16 mouse cellular contexts compared by ENCODE assay signal in the genomic region with DNA sequence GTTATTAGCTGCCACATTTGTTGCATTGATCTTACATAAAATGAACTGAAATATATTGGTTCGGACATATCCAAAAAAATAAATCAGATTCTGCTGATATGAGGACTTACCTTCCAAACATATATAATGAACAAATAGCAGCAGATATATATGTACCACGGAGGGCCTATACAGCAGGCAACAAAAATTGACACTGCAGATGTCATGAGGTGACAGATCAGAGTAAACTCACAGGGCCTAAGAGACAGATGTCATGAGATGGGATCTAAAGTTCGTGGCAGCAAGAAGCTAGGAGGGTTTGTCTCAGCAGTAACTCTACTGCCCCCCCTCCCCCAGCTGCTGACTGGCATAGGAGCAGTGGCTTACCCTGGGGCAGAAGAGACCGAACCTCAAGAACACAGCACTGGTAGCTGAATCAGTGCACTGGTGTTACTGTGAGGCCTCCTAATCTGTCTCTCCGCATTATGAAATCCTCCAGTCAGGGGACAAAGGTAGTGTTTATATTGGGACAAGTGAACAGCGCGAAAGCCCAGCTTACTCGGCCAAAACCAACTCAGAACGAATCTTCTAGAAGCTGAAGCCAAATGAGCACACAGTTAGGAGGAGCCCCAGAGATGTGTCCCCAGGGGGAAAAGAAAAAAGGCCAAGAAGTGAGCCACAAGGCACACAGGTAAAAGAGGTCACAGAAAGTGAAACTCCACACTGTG. TPM values are rescaled to one million over a fixed set of nuclear protein-coding genes. Genes with fewer than 3 reads are reported as not detected.
A peak's percentile ranks its signal among the peaks of the same experiment; 100 is the strongest.
DNase-seq lines count a peak whose midpoint lies in the region; ATAC-seq and TF ChIP-seq lines count a peak whose summit lies in the region.
"Had no signal": no experiment of that assay in that cellular context is flagged by ENCODE, and none has a peak within 500 bp of the region (broad histone marks: within the 10 kb centered on the region; RNA-seq: fewer than 3 reads in every experiment).

No protein-coding gene starts in this region.

- TF ChIP-seq CTCF in liver, postnatal 0 days (IDR thresholded peaks at IDR 0.05; ENCODE audit: low read depth) = no peak

- 56% methylated on average over 9 of the region's 9 CpGs for WGBS in liver, postnatal 0 days (ENCODE audit: insufficient replicate concordance)

- H3K4me3 ChIP-seq in liver, postnatal 0 days (ENCODE audit: low read depth, low read length) = no peak overlapping the region
- H3K4me3 ChIP-seq: embryonic facial prominence, embryonic 15.5 days; midbrain, embryonic 15.5 days had no signal

- no peak overlapping the region for H3K9ac ChIP-seq in liver, postnatal 0 days (replicated peaks)
- H3K9ac ChIP-seq: embryonic facial prominence, embryonic 15.5 days; midbrain, embryonic 15.5 days had no signal

- H3K27me3 ChIP-seq in liver, postnatal 0 days (ENCODE audit: insufficient read depth, low read length) = no peaks in the 10 kb centered on the region
- H3K27me3 ChIP-seq: embryonic facial prominence, embryonic 15.5 days; midbrain, embryonic 15.5 days; Patski had no signal

- no peak overlapping the region for H3K4me2 ChIP-seq in liver, postnatal 0 days (ENCODE audit: low read depth, low read length)
- H3K4me2 ChIP-seq: embryonic facial prominence, embryonic 15.5 days; midbrain, embryonic 15.5 days had no signal

- H3K27ac ChIP-seq in liver, postnatal 0 days (ENCODE audit: low read depth) = peak overlapping the region; percentile 80
- H3K27ac ChIP-seq: embryonic facial prominence, embryonic 15.5 days; midbrain, embryonic 15.5 days had no signal

- peak; percentile 21 for DNase-seq in kidney, adult 11 months
- no peak for DNase-seq in kidney, postnatal 4 days
- DNase-seq in retina, postnatal 1 day = peak; percentile 11
- DNase-seq in retina, embryonic 14.5 days (ENCODE audit: low spot score) = no peak
- DNase-seq in liver, postnatal 0 days = peak; percentile 33
- no peak for DNase-seq in adrenal gland, postnatal 25 days
- no peak for DNase-seq in cerebellum, postnatal 14 days
- DNase-seq in layer of hippocampus, postnatal 25 days (ENCODE audit: extremely low spot score in 1 of 2, low spot score in 1 of 2) = no peak
- DNase-seq: cerebellum, adult 8-10 months; heart, adult 18-20 months; right cerebral cortex, postnatal 14 days had no signal

- no peaks in the 10 kb centered on the region for H3K9me3 ChIP-seq in liver, postnatal 0 days (ENCODE audit: low read length)
- H3K9me3 ChIP-seq: embryonic facial prominence, embryonic 15.5 days; midbrain, embryonic 15.5 days had no signal

- no peak for TF ChIP-seq EP300 in liver, postnatal 0 days (IDR thresholded peaks at IDR 0.05; ENCODE audit: low read depth)

- peak; percentile 91 for ATAC-seq in liver, postnatal 0 days
- ATAC-seq: forebrain, embryonic 14.5 days; inflammation-experienced regulatory T-cells, adult 6 months; midbrain, embryonic 15.5 days; Patski had no signal

- H3K36me3 ChIP-seq in liver, postnatal 0 days (replicated peaks; ENCODE audit: insufficient read depth, low read length) = no peaks in the 10 kb centered on the region
- H3K36me3 ChIP-seq: embryonic facial prominence, embryonic 15.5 days; midbrain, embryonic 15.5 days had no signal

- H3K4me1 ChIP-seq in liver, postnatal 0 days (ENCODE audit: insufficient read depth) = peaks cover 8% of the 10 kb centered on the region
- H3K4me1 ChIP-seq: embryonic facial prominence, embryonic 15.5 days; midbrain, embryonic 15.5 days had no signal

RNA-seq across cellular contexts. Expression of gene Gclc, which starts 46.7 kb away (rescaled TPM):
- polyA plus RNA-seq in liver, postnatal 0 days (2015; fragmentation: Nextera tagmentation; extraction: Ambion mirVana) = 22.9 and 24.0 TPM in 2 replicates
- 38.0 and 48.3 TPM in 2 replicates for total RNA-seq in adrenal gland, postnatal 25 days (2021)
- 10 to 100 TPM; 46.2 to 47.5 TPM for total RNA-seq in layer of hippocampus, postnatal 25 days (2021)

Comparison
In these comparisons a context has a peak if more than half of its experiments do, and no peak if none do; other contexts are left out.
1. DNase-seq: peak in kidney, adult 11 months (single experiment), retina, postnatal 1 day (single experiment) and liver, postnatal 0 days (single experiment); none in kidney, postnatal 4 days (0 of 2), retina, embryonic 14.5 days (single experiment), adrenal gland, postnatal 25 days (single experiment), cerebellum, postnatal 14 days (0 of 2) and layer of hippocampus, postnatal 25 days (0 of 2).